Mouse (Mus musculus) brain, embryonic 14.5 days (tissue): Measurements from ENCODE around the gene Slc4a3. TPM values are rescaled to one million over a fixed set of nuclear protein-coding genes. Genes with fewer than 3 reads are reported as not detected.

Experiments used
- DNase-seq: peaks from one replicate; pipeline ENCODE4 v3.0.0-alpha.2; 2011; ENCODE audit warnings: low read depth
- CTCF ChIP-seq: fragments of 200-500 bp; IDR thresholded peaks from 2 replicates; pipeline ENCODE4 v1.5.1; 2012; ENCODE audit warnings: inconsistent platforms, mild to moderate bottlenecking, moderate library complexity, borderline replicate concordance; ENCODE audit not compliant: insufficient read depth, insufficient read length; ENCODE audit errors: extremely low read depth
- POLR2A ChIP-seq: fragments of 200-500 bp; IDR thresholded peaks from 2 replicates; pipeline ENCODE4 v1.6.1; 2012; ENCODE audit warnings: mild to moderate bottlenecking, inconsistent platforms, borderline replicate concordance; ENCODE audit not compliant: poor library complexity, insufficient read depth, insufficient read length, severe bottlenecking; ENCODE audit errors: extremely low read depth
- polyA plus RNA-seq: library from polyadenylated mRNA; depleted of rRNA; stranded (reverse); fragments of >200 nt; gene quantifications from 2 replicates; pipeline ENCODE4 v1.2.3, GENCODE M21; 2012; rRNA removed

Slc4a3 gene
- polyA plus RNA-seq: 59.4 and 61.2 TPM in 2 replicates

- peak; percentile 80 for DNase-seq
- TF ChIP-seq CTCF: peak; percentile 41; the same call in 1 of the 2 replicates
- TF ChIP-seq POLR2A: peak; percentile 87
Measured at GRCm38 (mm10) chr1:75545965-75546956, at the start of gene Slc4a3. Gene Slc4a3 (plus strand): TSS chr1:75546266.

- no peak for DNase-seq
- TF ChIP-seq CTCF (no peak), POLR2A (no peak)
Measured at GRCm38 (mm10) chr1:75498897-75499296, 47.2 kb upstream of the Slc4a3 start.

- DNase-seq: no peak
- TF ChIP-seq CTCF: peak; percentile 25; the same call in 1 of the 2 replicates
- TF ChIP-seq POLR2A: no peak
Measured at GRCm38 (mm10) chr1:75499441-75499840, 46.6 kb upstream of the Slc4a3 start.

- TF ChIP-seq POLR2A (no peak), CTCF (no peak)
- no peak for DNase-seq
Measured at GRCm38 (mm10) chr1:75501905-75502304, 44.2 kb upstream of the Slc4a3 start.

- DNase-seq: no peak
- TF ChIP-seq CTCF (no peak), POLR2A (no peak)
Measured at GRCm38 (mm10) chr1:75502945-75503650, 43.0 kb upstream of the Slc4a3 start.

- TF ChIP-seq CTCF (no peak), POLR2A (no peak)
- DNase-seq: no peak
Measured at GRCm38 (mm10) chr1:75503651-75503980, 42.5 kb upstream of the Slc4a3 start.

GRCm38 (mm10) chr1:75504256-75505045 lies 41.6 kb upstream of the Slc4a3 start:
- TF ChIP-seq CTCF (no peak), POLR2A (no peak)
- DNase-seq: no peak

GRCm38 (mm10) chr1:75505159-75505955 lies 40.7 kb upstream of the Slc4a3 start:
- DNase-seq: peak; percentile 86
- TF ChIP-seq CTCF (no peak), POLR2A (peak; percentile 72)

- DNase-seq: peak; percentile 78
- TF ChIP-seq POLR2A (peak; percentile 28), CTCF (no peak)
Measured at GRCm38 (mm10) chr1:75505956-75506831, 39.9 kb upstream of the Slc4a3 start, which contains the start of gene Obsl1. Gene Obsl1 (minus strand): TSS chr1:75506452.
